Mouse (Mus musculus): ENCODE data around the gene Npas2.

Gene Npas2

GRCm38 (mm10) chr1:39266843-39267512, 73.4 kb downstream of the Npas2 start:
- in situ Hi-C loops (cut with MboI; ENCODE audit: low pct_unique_long_range_greater_than_20kb in 1 of 2, low sequenced_read_pairs in 2 of 2, unreplicated experiment in 1 of 2), result no loop called here

GRCm38 (mm10) chr1:39272976-39273375, 79.4 kb downstream of the Npas2 start:
- in situ Hi-C loops (cut with MboI; ENCODE audit: low pct_unique_long_range_greater_than_20kb in 1 of 2, low sequenced_read_pairs in 2 of 2, unreplicated experiment in 1 of 2), result no loop called here

- in situ Hi-C loops (cut with MboI; ENCODE audit: low pct_unique_long_range_greater_than_20kb in 1 of 2, low sequenced_read_pairs in 2 of 2, unreplicated experiment in 1 of 2), result no loop called here
Measured at GRCm38 (mm10) chr1:39280391-39280790, 86.9 kb downstream of the Npas2 start.

GRCm38 (mm10) chr1:39280989-39281875, 87.7 kb downstream of the Npas2 start:
- in situ Hi-C loops (cut with MboI; ENCODE audit: low pct_unique_long_range_greater_than_20kb in 1 of 2, low sequenced_read_pairs in 2 of 2, unreplicated experiment in 1 of 2), result no loop called here

- in situ Hi-C loops (cut with MboI; ENCODE audit: low pct_unique_long_range_greater_than_20kb in 1 of 2, low sequenced_read_pairs in 2 of 2, unreplicated experiment in 1 of 2), result no loop called here
Measured at GRCm38 (mm10) chr1:39281888-39282287, 88.4 kb downstream of the Npas2 start.

- in situ Hi-C loops (cut with MboI; ENCODE audit: low pct_unique_long_range_greater_than_20kb in 1 of 2, low sequenced_read_pairs in 2 of 2, unreplicated experiment in 1 of 2), result no loop called here
Measured at GRCm38 (mm10) chr1:39283323-39283722, 89.8 kb downstream of the Npas2 start.

DNA sequence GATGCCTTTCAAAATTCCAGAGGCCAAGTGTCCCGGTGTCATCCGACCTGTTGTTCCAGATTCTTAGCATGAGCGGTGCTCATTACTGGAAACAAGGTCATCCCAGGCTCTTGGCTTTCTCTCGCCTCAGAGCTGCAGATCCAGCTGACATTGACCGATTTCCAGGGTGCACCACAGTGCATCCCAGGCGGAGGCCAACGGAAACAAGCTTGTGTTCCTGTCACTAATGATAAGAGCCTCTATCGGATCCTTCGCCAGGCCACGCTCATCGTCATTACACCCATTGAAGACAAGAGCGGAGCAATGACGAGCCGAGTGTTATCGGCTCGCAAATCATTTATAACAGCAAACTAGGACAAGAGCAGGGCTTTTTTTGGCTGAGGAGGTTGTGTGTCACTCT, 91.3 kb downstream of the Npas2 start:
- in situ Hi-C loops (cut with MboI; ENCODE audit: low pct_unique_long_range_greater_than_20kb in 1 of 2, low sequenced_read_pairs in 2 of 2, unreplicated experiment in 1 of 2), result no loop called here

DNA sequence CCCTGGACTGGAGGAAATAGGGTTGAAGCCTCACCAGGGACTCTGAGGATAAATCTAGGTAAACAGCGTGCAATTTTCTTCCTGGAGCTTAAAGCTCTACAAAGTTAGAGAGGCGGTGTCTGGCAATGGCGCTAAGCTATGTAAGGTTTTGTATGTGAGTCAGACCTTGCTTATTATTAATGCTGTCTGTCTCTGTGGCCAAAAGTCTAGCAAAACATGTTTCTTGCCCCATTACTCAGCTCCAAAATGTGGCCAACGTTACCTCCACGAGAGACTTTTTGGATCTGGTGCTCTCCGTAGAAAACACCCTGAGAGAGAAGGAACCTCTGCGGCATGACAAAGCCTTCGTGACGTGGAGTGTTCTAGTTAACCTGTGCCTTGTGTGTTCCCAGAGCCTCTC, 93.5 kb downstream of the Npas2 start:
- in situ Hi-C loops (cut with MboI; ENCODE audit: low pct_unique_long_range_greater_than_20kb in 1 of 2, low sequenced_read_pairs in 2 of 2, unreplicated experiment in 1 of 2), result no loop called here

- in situ Hi-C loops (cut with MboI; ENCODE audit: low pct_unique_long_range_greater_than_20kb in 1 of 2, low sequenced_read_pairs in 2 of 2, unreplicated experiment in 1 of 2), result no loop called here
Measured at GRCm38 (mm10) chr1:39287831-39288230, 94.3 kb downstream of the Npas2 start.

DNA sequence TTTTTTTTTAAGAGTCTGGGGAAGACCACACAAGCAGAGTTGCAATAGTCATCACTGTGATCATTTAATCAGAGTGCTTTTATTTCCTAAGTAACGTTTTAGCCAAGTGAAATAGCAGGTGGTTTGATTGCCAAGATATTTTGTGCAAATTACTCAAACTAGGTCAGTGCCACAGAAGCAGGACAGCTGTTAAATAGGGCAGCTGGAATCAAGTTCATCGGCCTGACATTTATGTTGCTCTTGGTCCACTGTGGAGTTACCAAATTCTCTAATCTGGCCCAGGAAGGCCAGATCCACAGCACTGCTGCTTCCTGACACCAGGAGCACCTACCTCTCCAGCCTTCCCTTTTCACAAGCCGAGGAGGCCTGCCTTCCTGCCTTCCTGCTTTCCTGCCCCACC, 94.9 kb downstream of the Npas2 start:
- in situ Hi-C loops (cut with MboI; ENCODE audit: low pct_unique_long_range_greater_than_20kb in 1 of 2, low sequenced_read_pairs in 2 of 2, unreplicated experiment in 1 of 2), result no loop called here

DNA sequence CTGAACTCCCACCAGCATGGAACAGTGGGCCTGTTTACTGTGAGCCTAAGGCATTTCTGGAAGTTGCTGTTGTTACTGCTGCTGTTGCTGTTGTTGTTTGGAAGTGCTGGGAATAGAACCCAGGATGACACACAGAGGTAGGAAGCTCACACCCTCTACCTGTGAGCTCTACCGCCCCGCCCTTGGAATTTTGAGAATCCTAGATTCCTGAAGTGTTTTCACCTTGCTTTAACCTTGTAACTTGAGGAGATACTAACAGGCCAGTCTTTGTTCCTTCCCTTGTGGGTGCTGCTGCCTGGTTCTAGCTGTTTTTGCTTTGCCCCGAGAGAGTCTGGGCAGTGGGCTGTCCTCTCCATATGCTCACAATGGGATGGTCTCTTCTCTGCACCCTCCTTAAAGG, 98.5 kb downstream of the Npas2 start:
- in situ Hi-C loops (cut with MboI; ENCODE audit: low pct_unique_long_range_greater_than_20kb in 1 of 2, low sequenced_read_pairs in 2 of 2, unreplicated experiment in 1 of 2), result no loop called here

DNA sequence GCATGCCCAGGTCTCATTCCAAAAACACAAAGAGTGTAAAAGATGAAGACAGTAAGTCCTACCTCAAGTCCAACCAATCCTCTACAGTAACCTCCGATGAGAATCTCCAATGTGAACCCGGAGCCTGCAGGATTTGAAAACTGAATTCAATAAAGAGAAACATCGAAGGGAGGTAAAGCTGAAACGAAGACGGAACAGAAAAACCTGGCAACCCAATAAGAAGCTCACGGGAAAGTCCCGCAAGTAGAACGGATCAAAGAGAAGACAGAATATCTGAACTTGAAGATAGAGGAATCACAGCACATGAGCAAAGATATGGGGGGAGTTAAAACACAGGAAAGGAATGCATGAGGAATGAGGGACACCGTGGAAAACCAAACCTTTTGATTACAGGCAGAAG, 104.8 kb downstream of the Npas2 start:
- in situ Hi-C loops (cut with MboI; ENCODE audit: low pct_unique_long_range_greater_than_20kb in 1 of 2, low sequenced_read_pairs in 2 of 2, unreplicated experiment in 1 of 2), result no loop called here

- in situ Hi-C loops (cut with MboI; ENCODE audit: low pct_unique_long_range_greater_than_20kb in 1 of 2, low sequenced_read_pairs in 2 of 2, unreplicated experiment in 1 of 2), result no loop called here
Measured at GRCm38 (mm10) chr1:39300243-39300642, 106.7 kb downstream of the Npas2 start.

DNA sequence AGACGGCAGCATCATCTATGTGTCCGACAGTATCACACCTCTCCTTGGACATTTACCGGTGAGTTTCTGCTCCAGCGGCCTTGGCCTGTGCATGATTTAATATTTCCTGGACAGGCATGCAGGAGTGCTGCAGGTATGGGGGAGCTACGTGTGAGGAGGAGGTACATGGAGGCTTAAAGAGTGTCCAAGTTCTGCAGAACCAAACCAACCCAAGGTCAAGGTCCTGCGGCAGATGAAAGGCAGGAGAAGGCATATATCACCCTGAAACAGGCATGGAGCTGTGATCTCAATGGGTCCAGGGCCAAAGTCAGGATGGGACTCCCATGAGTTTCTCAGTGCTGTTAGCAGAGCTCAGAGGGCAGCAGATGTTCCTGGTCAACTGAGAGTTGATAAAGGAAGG, 107.1 kb downstream of the Npas2 start:
- in situ Hi-C loops (cut with MboI; ENCODE audit: low pct_unique_long_range_greater_than_20kb in 1 of 2, low sequenced_read_pairs in 2 of 2, unreplicated experiment in 1 of 2), result no loop called here

DNA sequence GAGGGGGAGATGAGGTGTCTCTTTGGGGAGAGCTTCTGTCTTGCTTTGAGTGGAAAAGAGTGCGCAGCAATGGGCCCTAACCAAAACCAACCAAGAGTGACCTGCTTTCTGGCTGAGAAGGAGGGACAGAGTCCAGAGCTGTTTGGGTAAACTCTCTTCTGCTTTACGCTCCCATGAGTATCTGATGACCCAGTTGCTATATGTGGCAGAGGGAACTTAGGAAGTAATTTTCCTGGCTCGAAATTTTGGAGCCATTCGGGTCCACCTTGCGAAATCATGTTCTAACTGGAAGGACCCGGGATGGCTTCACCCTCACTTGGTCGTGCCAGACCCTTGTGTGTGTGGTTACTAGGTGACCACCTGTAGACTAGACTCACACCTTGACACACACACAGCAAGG, 108.7 kb downstream of the Npas2 start:
- in situ Hi-C loops (cut with MboI; ENCODE audit: low pct_unique_long_range_greater_than_20kb in 1 of 2, low sequenced_read_pairs in 2 of 2, unreplicated experiment in 1 of 2), result no loop called here

- in situ Hi-C loops (cut with MboI; ENCODE audit: low pct_unique_long_range_greater_than_20kb in 1 of 2, low sequenced_read_pairs in 2 of 2, unreplicated experiment in 1 of 2), result no loop called here
Measured at GRCm38 (mm10) chr1:39303054-39303649, 109.6 kb downstream of the Npas2 start.

DNA sequence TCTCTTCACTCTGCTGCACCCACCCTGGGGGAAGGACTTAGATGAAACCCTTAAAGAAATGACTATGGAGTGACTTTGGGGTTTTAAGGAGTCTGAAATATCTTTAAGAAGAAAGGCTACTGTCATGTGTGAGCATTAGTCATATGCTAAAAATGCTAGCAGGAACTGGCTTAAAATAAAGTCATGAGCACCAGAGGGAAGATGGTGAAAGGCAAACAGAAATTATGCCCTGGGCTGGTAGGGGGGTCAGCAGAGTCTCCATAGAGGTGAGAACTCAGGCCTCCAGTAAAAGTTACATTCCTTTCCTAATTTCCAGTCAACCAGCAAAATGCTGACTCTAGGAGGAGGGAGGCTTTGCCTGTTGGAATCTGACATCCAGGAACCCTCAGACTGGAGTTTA, 113.8 kb downstream of the Npas2 start:
- in situ Hi-C loops (cut with MboI; ENCODE audit: low pct_unique_long_range_greater_than_20kb in 1 of 2, low sequenced_read_pairs in 2 of 2, unreplicated experiment in 1 of 2), result no loop called here

DNA sequence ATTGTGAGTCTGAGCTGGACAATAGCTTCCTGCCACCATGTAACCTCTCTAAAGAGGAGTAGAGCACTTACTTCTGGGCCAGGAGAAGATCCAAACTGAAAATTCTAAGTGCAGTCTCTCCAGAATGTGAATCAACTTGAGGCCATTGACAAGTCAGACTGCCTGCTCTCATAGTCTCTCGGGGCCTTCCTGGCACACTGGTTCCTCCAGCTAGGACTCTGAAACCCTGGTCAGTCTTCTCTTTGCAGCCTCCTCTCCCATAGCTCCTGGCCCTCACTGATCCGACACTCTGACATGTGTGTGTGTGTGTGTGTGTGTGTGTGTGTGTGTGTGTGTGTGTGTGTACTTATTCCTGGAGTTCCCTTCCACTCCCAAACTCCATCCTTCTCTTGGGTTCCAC, 114.4 kb downstream of the Npas2 start:
- in situ Hi-C loops (cut with MboI; ENCODE audit: low pct_unique_long_range_greater_than_20kb in 1 of 2, low sequenced_read_pairs in 2 of 2, unreplicated experiment in 1 of 2), result no loop called here

DNA sequence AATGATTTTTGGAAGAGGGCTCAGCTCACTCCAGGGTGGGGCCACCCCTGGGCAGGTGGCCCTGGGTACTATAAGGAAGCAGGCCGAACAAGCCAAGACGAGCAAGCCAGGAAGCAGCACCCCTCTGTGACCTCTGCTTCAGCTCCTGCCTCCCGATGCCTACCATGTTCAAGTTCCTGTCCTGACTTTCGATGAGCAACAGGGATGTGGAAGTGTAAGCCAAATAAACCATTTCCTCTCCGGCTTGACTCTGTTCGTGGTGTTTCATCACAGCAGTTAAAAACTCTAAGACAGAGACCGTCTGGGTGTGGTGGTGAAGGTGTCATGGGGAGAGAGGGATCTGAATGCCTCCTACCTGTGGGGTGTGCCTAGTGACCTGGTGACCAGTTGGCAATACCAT, 116.0 kb downstream of the Npas2 start:
- in situ Hi-C loops (cut with MboI; ENCODE audit: low pct_unique_long_range_greater_than_20kb in 1 of 2, low sequenced_read_pairs in 2 of 2, unreplicated experiment in 1 of 2), result no loop called here

All from mouse embryonic stem cell (cell line).